Mouse (Mus musculus) frontal cortex, postnatal 36 days (tissue): ENCODE results near the gene Gm13769.
"Not testable (repeated sequence)": the region's sequence is repeated elsewhere in the genome, so short reads cannot be mapped to it uniquely, and the experiment has no call there.

Experiments
- DNase-seq, 2 experiments: peaks; one replicate each; pipeline ENCODE4 v3.0.0; 2022; ENCODE audit warnings: low spot score in 2 of 2

Gm13769 gene

GRCm38 (mm10) chr2:90321900-90322299 is at the start of gene Gm13769:
Gene Gm13769, plus strand, starts transcription at chr2:90322200.
- DNase-seq: not testable (repeated sequence)

DNA sequence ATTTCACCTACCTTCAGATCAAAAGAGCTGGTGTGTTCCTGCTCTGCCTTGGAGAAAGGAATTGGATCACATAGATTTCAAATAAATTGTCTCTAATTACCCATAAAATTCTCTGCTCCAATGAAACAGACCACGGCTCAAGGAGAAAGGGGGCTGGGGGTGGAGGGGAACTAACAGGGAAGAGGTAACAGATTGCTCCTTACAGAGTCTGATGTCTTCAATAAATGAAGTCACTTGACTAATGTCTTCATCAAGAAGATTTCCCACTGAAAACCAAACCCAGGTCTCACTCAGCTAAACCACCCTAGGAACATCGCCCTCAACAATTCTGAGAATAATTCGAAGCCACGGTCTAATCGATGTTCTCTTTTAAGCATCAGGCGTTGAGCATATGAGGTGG is 29.3 kb upstream of the Gm13769 start, which contains the start of gene Olfr1272:
Olfr1272 (minus strand) TSS at position 101 of the 400 bp plus-strand sequence.
- DNase-seq: no peak

GRCm38 (mm10) chr2:90346694-90347093 is 24.7 kb downstream of the Gm13769 start:
- DNase-seq: not testable (repeated sequence)

DNA sequence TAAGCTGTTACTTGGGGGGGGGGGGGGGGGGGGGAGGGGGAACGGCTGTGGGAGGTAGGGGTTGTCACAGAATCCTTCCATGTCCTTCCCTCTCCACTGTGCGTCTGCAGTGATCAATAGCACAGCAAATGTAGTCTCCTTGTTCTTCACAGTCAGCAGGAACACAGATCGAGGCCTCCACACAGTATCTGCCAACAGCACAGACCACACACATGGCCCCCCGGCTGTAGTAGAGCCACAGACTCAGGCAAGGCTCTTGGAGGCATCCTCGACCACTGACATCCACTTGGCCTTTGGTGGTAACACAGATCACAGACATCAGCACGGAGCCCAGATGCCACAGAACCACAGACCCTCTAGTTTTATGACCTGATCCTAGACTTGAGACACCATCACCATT is 29.0 kb downstream of the Gm13769 start:
- not testable (repeated sequence) for DNase-seq

- DNase-seq: not testable (repeated sequence)
Measured at GRCm38 (mm10) chr2:90351540-90351939, 29.5 kb downstream of the Gm13769 start.

DNA sequence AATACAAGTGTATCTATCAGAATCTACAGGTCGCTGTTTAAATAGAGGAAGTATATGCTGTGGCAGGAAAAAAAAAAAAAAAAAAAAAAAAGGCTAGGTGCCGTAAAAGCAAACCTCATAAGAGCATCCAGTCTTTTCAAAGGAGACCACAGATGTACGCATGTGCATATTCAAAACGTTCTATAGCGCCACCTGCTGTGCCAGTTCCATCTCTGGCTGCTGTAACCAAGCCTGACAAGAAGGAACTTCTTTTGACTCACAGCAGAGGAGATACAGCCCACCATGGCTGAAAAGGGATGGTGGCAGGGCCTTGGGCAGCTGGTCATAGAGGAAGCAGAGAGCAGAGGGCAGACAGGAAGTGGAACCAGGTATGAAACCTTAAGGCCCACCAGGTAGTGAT is 37.2 kb downstream of the Gm13769 start:
- DNase-seq: not testable (repeated sequence)

- DNase-seq: not testable (repeated sequence)
Measured at GRCm38 (mm10) chr2:90360199-90360598, 38.2 kb downstream of the Gm13769 start.
